Mouse (Mus musculus): ENCODE results near the gene Pnpla2.

The Pnpla2 gene

DNA sequence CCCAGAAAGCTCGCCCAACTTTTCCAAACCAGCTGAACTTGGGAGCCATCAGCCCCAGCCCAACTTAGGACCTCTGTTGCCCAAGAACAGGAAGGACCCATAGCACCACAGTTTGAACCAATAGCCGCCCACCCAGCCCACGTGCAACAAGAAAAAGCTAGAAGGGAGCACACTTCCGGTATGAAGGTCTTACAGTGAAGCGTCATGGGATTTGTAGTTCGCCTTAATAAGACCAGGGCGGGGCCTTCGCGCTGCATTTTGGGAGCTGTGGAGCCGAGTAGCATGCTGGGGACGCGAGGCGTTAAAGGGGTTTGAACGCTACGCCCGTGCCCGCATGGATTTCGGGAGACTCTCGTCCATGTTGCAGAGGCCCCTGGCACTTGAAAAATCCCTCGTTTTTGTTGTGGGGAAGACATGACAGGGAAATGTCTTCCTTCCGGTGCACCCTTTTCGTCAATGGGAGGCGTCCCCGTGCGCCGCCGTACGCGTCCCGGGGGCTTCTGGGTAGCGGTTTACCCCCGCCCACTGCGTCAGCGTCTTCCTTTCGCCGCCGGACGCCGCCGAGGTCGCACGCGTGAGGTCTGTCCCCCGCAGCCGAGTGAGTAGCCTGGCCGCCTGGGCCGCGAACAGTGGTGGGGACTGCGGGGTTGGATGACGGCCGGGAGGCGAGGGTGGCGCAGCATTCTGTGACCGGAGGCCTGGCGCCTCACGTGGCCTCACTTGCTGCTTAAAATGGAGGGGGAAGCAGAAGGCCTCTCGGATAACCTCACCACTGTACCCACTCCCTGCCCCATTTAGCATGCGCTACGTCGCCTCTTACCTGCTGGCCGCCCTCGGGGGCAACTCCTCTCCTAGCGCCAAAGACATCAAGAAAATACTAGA, 7.6 kb upstream of the Pnpla2 start, which contains the start of gene Rplp2:
Gene Rplp2 (plus strand): TSS at position 261 of the 882 bp plus-strand sequence.
- DNase-seq (ENCODE audit: low spot score in 2 of 2): peak; percentile 94 to 95

DNA sequence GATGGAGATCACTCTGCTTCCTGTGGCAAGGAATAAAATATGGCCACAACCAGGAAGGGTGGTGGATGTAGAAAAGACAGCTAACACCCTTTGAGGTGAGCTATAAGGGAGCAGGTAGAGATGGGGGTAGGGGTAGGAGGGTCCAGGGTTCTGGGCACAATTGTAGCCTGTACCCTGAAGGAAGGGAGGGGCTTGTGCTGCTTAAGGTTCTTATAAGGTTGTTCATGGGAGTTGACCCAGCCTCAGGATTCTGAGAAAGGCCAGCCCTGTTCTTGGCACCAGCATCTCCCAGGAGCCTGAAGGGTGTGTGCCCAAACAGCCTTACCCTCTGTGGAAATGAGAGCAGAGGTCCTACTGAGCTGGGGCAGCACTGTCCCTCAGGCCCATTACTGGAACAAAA, 3.1 kb upstream of the Pnpla2 start:
- DNase-seq (ENCODE audit: low spot score in 2 of 2): no peak

DNA sequence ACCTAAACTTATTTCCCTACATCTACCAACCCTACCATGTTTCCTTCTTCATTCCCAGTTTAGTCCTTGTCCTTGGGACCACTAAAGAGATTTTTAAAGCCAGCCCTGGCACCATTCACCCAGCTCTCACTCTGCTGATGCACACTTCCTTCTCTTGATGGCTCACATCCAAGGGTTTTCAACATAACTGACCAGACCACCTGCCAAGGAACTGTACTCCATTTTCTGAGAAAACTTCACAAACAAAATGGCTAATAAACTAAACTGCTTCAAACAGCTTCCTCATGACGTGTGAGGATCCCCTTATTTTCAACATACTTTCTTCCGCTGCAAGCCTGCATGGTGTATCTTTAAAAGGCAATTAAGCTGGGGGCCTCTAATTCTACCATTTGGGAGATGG, 1.4 kb upstream of the Pnpla2 start:
- DNase-seq (ENCODE audit: low spot score in 2 of 2): no peak

DNA sequence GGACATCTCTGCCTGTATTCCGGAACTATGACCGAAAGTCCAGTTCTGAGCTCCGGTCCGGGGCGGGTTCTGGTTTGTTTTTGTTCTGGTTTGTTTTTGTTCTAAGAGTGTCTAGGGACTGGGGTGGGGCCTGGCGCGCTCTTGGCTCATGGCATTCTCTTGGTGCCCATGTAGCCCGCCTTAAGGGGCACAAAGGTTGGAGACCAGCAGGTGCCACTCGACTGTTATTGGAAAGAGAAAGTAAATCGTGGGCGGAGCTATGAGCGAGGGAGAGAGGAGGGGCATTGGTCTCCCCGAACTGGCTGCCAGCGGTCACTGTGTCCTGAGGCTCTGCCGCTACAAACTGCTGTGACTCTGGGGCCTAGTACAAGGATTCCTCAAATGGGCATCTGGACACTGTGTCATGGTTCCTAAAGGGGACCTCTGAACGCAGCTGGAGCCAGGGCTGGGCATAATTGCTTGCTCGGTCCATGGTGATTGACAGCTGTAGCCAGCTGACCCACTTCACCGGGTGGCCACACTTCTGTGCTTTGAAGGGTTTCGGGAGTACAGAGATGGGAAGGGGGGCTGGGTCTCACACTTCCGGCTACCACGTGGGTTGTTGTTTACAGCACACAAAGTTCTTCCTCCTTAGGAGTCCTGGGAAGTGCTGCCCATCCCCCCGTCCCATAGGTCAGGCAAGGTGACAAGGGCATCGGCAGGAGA, 764 bp downstream of the Pnpla2 start:
- peak; percentile 73 to 79 for DNase-seq (ENCODE audit: low spot score in 2 of 2)

DNA sequence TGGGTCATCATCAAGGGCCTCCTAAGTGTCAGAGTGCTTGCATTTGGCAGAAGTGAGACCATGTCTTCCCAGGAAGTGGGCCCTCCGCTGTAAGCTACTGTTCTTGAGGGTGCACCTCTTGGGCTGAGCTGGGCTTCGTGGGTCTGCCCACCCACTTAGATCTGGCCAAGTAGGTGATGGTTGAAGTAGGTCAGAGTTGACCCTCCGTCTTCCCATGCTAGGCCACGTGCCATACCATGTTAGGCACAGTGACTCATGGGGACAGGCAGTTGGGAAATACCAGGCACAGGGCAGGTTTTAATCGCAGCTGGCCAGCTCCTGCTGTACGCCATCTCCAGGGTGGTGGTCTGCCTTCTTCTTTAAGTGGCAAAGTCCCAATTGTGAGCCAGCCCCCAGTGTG, 1.7 kb downstream of the Pnpla2 start:
- DNase-seq (ENCODE audit: low spot score in 2 of 2): peak in 1 of 2 experiments; percentile 15

DNA sequence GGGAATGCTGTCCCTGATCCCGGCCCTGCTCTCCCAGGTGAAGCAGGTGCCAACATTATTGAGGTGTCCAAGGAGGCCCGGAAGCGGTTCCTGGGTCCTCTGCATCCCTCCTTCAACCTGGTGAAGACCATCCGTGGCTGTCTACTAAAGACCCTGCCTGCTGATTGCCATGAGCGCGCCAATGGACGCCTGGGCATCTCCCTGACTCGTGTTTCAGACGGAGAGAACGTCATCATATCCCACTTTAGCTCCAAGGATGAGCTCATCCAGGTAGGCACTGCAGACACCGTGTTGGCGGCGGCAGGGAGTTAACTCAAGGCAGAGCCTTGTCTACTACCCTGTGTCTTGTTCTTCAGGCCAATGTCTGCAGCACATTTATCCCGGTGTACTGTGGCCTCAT, 2.2 kb downstream of the Pnpla2 start:
- DNase-seq (ENCODE audit: low spot score in 2 of 2): no peak

DNA sequence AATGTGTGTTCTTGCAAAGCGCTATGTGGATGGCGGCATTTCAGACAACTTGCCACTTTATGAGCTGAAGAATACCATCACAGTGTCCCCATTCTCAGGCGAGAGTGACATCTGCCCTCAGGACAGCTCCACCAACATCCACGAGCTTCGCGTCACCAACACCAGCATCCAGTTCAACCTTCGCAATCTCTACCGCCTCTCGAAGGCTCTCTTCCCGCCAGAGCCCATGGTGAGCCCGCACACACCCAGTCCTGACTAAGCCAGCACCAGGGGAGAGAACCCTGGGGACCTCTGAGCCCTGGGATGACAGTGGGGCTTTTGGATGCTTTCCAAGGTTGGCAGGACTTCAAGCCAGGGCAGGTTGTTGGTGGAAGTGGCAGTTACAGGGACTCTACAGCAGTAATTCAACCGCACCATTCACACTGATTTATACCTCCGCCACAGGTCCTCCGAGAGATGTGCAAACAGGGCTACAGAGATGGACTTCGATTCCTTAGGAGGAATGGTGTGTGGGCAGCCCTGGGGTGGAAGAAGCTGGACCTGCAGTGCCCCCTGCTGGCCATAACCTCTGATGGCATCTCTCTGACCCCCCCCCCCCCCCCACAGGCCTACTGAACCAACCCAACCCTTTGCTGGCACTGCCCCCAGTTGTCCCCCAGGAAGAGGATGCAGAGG, 3.1 kb downstream of the Pnpla2 start:
- DNase-seq (ENCODE audit: low spot score in 2 of 2): peak; percentile 47 to 80

DNA sequence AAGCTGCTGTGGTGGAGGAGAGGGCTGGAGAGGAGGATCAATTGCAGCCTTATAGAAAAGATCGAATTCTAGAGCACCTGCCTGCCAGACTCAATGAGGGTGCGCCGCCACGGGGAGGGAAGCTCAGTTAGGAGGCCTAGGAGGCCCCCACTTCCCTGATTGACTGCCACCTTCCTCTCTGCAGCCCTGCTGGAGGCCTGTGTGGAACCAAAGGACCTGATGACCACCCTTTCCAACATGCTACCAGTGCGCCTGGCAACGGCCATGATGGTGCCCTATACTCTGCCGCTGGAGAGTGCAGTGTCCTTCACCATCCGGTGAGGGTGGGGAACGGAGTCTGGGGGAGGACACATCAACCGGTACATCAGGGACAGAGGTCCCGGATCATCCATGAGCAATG, 3.7 kb downstream of the Pnpla2 start:
- DNase-seq (ENCODE audit: low spot score in 2 of 2): peak in 1 of 2 experiments; percentile 20

DNA sequence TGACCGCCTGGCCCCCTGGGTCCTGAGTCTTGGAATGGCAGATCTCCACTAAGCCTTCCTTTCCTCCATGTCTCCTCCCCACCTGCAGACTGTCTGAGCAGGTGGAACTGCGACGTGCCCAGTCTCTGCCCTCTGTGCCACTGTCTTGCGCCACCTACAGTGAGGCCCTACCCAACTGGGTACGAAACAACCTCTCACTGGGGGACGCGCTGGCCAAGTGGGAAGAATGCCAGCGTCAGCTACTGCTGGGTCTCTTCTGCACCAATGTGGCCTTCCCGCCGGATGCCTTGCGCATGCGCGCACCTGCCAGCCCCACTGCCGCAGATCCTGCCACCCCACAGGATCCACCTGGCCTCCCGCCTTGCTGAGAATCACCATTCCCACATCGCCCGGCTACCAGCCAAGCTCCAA, 4.3 kb downstream of the Pnpla2 start:
- peak in 1 of 2 experiments; percentile 14 for DNase-seq (ENCODE audit: low spot score in 2 of 2)

DNA sequence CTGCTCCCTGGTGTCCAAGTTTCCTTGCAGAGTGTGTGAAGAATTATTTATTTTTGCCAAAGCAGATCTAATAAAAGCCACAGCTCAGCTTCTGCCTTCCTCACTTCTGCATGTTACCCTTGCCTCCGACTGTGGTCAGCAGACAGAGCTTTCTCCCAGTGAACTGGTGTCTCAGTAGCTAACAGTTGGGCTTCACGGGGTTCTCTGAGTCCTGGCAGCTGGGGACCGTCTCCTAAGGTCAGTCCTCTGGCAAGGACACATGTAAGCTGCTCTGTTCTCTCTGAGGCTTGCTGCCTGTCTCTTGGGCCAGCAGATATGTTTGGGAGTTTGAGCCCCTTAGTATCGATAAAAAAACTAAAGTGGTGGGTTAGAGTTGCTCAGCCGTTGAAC, 5.0 kb downstream of the Pnpla2 start:
- no peak for DNase-seq (ENCODE audit: low spot score in 2 of 2)

DNA sequence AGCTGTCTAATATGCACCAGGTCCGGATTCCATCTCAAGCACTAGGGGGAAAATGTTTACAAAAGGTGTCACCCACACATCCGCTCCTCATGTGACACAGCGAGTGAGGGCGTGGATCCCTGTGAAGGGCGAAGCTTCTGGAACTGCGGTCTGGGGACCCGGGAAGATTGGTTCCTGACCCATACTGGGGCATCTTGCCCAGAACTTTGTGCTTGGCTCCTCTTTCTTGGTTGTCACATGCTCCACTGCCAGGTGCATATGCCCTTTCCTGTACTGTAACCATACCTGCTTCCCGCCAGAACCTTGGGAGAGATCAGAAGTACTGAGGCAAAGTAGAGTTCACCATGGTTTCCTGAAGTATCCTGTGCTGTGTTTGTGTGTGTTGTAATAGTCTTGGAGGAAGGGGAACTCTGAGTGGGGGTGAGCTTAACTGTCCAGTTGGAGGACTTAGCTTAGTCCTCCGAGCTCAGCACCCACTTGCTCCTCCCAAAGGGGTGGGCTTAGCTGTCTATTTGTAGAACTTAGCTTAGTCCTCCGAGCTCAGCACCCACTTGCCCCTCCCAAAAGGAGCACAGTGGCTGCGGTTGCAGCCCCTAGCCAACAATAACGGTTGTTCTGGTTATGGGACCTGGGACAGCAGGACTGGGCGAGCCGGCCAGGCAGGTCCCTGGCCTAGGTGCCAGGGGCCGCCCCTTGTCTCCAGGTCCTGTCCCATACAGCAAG, 5.6 kb downstream of the Pnpla2 start, which contains the start of gene Cracr2b:
Gene Cracr2b (plus strand): TSS at position 704 of the 723 bp plus-strand sequence.
- peak in 1 of 2 experiments; percentile 16 for DNase-seq (ENCODE audit: low spot score in 2 of 2)

DNA sequence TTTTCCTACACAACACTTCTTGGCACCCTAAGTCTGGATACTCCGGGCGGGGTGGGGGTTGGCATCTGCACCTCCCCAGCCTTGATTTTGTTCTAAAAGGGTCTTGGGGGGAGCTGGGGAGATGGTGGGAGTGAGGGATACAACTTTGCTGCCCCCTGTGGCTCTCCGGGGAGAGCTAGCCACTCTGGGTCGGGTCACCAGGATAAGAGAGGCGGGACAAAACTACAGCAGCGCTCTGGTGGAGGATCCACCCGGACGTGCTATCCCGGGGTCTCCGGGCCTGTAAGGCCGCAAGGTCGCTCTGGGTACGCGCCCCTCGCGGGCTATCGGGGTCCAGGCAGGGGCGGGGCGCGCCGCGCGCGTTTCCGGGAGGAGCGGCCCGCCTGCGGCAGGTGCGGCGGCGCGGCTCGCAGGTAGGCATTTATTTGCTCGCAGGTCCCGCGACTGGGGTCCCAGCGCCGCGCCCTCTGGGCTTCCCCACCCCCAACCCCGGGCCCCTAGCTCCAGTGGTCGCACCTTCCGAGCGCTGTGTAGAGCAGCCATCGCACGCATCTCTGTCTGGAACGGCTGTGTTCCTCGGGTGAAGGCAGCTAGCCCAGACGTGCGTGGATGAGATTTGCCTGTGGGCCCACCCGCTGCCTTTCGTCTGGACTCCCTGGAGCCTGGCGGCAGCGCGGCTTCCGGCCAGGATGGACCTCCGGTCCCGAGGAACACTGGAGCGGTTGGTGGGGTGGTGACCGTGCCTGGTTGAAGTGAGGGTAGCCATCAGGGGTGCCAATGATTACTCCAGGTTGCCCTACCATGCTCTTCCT, 6.7 kb downstream of the Pnpla2 start:
- peak in 1 of 2 experiments; percentile 16 for DNase-seq (ENCODE audit: low spot score in 2 of 2)

DNA sequence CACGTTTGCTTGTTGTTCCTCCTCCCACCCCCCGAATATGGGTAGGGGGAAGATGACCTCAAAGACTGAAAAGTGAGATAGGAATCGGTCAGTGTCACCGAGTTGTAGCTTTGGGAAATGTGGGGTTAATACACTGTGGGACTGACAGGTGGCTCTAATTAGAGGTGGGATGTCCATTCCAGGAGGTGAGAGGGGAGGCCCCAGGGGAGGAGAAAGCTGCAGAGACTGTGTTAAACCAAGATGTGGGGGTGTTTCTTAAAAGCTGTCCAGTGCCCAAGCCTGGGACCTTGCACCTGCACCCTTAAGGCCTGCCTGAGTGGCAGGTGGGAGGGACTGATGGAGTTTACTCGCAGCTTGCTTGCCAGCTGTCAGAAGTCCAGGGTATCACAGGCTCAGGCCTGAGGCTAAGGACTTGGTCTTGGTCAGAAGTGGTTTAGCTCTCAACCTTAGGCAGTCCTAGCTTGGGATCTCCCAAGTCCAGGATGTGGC, 7.4 kb downstream of the Pnpla2 start:
- no peak for DNase-seq (ENCODE audit: low spot score in 2 of 2)

DNA sequence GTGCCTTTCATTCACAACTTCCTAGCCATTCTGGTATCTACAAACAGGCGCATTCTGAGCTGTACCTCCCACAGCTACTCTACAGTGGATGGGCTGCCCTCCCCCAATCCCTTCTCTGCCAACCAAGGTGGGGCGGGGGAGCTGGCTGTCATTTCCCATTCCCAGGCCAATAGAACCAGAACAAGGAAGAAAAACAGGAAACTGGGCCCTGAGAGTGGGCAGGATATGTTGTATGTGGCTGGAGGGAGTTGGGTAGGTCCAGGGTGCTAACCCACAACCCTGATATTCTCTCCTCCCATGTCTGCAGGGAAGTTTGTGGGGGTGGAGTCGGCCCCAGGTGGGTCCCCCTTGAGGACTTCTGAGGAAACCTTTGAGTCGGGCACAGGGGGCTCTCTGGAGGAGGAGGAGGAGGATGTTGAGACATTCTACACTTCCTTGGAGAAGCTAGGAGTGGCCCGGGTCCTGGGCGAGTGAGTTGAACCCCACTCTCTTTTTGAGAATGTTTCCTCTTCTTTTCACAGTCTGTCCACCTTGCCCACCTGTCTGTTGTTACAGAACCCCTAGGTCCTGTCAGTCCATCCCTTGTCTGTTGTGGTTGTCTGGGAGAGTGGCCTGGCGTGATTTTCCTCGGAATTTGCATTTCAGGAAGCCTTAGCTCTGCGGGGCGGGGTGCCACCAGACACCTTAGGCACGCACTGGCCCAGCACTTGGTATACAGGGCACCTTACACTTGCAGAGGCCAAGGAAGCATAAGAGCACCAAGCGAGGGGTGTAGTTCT, 9.0 kb downstream of the Pnpla2 start:
- DNase-seq (ENCODE audit: low spot score in 2 of 2): peak in 1 of 2 experiments; percentile 27

DNA sequence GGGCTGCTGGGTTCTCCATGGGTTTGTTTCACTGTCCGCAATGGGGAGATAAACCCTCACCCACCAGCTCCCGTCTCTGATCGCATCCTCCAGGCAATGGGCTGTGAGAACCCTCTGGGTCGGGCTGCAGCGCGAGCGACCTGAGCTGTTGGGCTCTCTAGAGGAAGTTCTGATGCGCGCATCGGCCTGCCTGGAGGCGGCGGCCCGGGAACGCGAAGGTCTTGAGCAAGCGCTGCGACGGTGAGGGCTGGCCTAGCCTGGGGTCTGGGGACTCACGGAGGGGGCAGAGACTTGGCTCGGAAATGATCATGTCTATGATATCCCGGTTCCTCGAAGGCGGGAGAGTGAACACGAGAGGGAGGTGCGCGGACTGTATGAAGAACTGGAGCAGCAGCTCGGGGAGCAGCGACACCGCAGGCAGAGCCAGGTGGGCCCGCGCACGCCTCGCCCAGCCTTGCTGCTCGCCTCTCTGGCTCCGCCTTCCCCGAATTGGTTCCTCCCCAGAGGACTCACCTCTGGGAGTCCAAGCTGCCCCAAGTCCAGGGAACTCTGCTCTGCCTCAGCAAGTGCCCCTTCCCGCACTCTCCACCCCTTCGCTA, 9.7 kb downstream of the Pnpla2 start:
- no peak for DNase-seq (ENCODE audit: low spot score in 2 of 2)

DNA sequence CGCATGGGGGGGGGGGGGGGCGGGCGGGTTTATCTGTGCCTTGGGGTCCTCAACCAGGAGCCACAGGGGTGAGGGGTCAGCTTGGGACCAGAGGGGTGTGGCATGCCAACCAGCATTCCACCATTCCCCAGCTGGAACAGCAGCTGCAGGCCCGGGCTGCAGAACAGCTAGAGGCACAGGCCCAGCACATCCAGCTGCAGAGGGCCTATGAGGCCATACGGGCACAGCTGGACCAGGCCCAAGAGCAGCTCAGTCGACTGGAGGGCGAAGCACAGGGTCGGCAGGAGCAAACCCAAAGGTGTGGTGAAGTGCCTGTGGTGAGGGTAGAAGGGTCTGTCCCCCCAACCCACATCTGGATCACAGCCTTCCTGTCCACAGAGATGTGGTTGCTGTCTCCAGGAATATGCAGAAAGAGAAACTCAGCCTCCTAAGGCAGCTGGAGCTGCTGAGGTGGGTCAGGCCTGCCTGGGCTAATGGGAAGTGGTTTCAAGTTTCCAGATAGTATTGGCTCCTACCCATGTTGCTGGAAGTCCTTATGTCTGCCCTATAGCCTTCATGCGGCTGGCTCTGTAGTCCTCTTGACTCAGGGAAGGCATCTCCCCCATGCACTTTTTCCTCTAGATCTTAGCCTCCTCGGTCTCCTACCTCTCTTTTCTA, 10.5 kb downstream of the Pnpla2 start:
- no peak for DNase-seq (ENCODE audit: low spot score in 2 of 2)

DNA sequence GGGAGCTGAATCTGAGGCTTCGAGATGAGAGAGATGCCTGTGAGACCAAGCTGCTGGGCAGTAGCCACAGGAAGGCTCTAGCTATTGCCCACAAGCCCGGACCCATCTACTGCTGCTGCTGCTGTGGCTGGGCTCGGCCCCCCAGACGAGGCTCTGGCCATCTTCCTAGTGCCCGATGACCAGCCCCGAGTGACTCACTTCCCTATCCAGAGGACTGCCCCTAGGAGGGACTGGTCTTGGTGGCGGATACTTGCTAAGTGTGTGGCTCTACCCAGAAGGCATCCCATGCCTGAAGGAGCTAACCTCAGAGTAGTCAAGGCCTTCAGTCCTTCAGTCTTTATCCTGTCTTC, 11.0 kb downstream of the Pnpla2 start:
- no peak for DNase-seq (ENCODE audit: low spot score in 2 of 2)

DNA sequence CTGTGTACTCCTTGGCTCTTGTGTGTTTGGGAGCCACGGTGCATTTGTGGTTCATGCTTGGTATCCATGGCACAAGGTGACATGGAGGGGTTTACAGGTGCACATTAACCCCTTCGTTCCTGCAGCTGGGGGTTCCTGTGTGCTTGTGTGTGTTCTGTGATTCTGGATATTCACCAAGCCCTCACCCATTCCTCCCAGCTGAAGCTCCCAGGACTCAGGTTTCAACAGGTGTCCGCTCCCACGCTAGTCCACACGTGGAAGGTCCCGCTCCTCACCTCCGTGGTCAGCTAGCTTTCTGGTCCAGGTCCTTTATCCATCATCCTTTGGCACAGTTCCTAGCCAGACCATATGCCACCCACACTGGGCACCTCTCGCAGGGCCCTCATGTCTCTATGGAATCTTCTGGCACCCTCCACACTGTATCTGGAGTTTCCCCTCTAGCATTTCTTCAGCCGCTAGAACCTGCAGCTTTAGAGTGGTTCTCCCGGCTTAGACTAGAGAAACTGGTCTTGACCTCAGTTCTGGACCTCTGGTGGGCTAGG, 11.7 kb downstream of the Pnpla2 start:
- no peak for DNase-seq (ENCODE audit: low spot score in 2 of 2)
